Mouse (Mus musculus) liver, embryonic 16.5 days (tissue): Measurements from ENCODE around the gene Hist1h3f. TPM values are rescaled to one million over a fixed set of nuclear protein-coding genes. Genes with fewer than 3 reads are reported as not detected.

Experiments
- ATAC-seq: fragments of 200-750 bp; cut with Nextera tagmentation; 2 replicates; pipeline ENCODE4 v1.8.0; 2017; ENCODE audit warnings: low read depth, mild to moderate bottlenecking, moderate number of reproducible peaks, moderate library complexity
- H3K27ac ChIP-seq: fragments of 300-500 bp; sonication (generic); 2 replicates; pipeline ENCODE4 v1.5.1; 2014; ENCODE audit warnings: mild to moderate bottlenecking, low read length
- H3K27me3 ChIP-seq: fragments of 300-500 bp; sonication (generic); 2 replicates; pipeline ENCODE4 v1.6.1; 2014; ENCODE audit warnings: low read depth, low read length, mixed read lengths; ENCODE audit not compliant: control insufficient read depth, insufficient read depth
- H3K36me3 ChIP-seq: fragments of 300-500 bp; sonication (generic); 2 replicates; pipeline ENCODE4 v1.6.1; 2014; ENCODE audit warnings: mild to moderate bottlenecking; ENCODE audit not compliant: control insufficient read depth, insufficient read depth
- H3K4me1 ChIP-seq: fragments of 300-500 bp; sonication (generic); 2 replicates; pipeline ENCODE4 v1.6.1; 2014; ENCODE audit warnings: low read depth, low read length, mixed read lengths; ENCODE audit not compliant: control insufficient read depth
- H3K4me2 ChIP-seq: fragments of 300-500 bp; sonication (generic); 2 replicates; pipeline ENCODE4 v1.6.1; 2014; ENCODE audit warnings: low read depth, low read length, mixed read lengths
- H3K4me3 ChIP-seq: fragments of 300-500 bp; sonication (generic); 2 replicates; pipeline ENCODE4 v1.5.1; 2014; ENCODE audit warnings: low read depth, mild to moderate bottlenecking, low read length
- H3K9ac ChIP-seq: fragments of 300-500 bp; sonication (generic); 2 replicates; pipeline ENCODE4 v1.6.1; 2014; ENCODE audit warnings: low read depth, low read length
- H3K9me3 ChIP-seq: fragments of 300-500 bp; sonication (generic); replicated peaks from 2 replicates; pipeline ENCODE4 v1.6.1; 2016; ENCODE audit warnings: low read length; ENCODE audit not compliant: control insufficient read depth
- WGBS: fragments of 180-500 bp; shearing (Covaris S2); extraction: QIAGEN DNeasy Blood & Tissue Kit; methylation state at CpG from one replicate; pipeline ENCODE4 v1.1.7; 2014; ENCODE audit not compliant: insufficient replicate concordance; 5-methylcytosine and 5-hydroxymethylcytosine counted together
- polyA plus RNA-seq: library from polyadenylated mRNA; unstranded; fragments of >200 nt; fragmentation: Nextera tagmentation; extraction: Ambion mirVana; gene quantifications from 2 replicates; pipeline ENCODE4 v1.2.1, GENCODE M21; 2015

The Hist1h3f gene
- polyA plus RNA-seq, 1 experiment from 2014 or later = 1.2 TPM

- Histone ChIP-seq H3K9ac (no peak overlapping the region), H3K4me3 (peak overlapping the region; percentile 61), H3K4me2 (peak overlapping the region; percentile 94), H3K27ac (no peak overlapping the region), H3K36me3 (no peaks in the 10 kb centered on the region), H3K4me1 (peaks cover 17% of the 10 kb centered on the region), H3K27me3 (no peaks in the 10 kb centered on the region), H3K9me3 (no peaks in the 10 kb centered on the region)
- ATAC-seq = no peak
- WGBS = 54% methylated on average over 15 of the region's 15 CpGs
Observed at GRCm38 (mm10) chr13:23515826-23516620, 27.8 kb upstream of the Hist1h3f start.

- WGBS = under 1% methylated on average over 19 of the region's 19 CpGs
Observed at GRCm38 (mm10) chr13:23516822-23517602, 26.8 kb upstream of the Hist1h3f start.

GRCm38 (mm10) chr13:23517603-23518294 is 26.1 kb upstream of the Hist1h3f start:
- H3K4me3 ChIP-seq = peak overlapping the region; percentile 65
- ATAC-seq = peak; percentile 80
- no peaks in the 10 kb centered on the region for H3K36me3 ChIP-seq
- H3K4me1 ChIP-seq = peaks cover 17% of the 10 kb centered on the region
- peak overlapping the region; percentile 94 for H3K4me2 ChIP-seq
- peak overlapping the region; percentile 56 for H3K9ac ChIP-seq
- H3K27ac ChIP-seq = peak overlapping the region; percentile 81
- no peaks in the 10 kb centered on the region for H3K9me3 ChIP-seq
- H3K27me3 ChIP-seq = no peaks in the 10 kb centered on the region
- WGBS = under 1% methylated on average over 27 of the region's 27 CpGs

More at GRCm38 (mm10) chr13:23516822-23517602, 26.8 kb upstream of the Hist1h3f start:
- Histone ChIP-seq H3K9me3 (no peaks in the 10 kb centered on the region), H3K4me1 (peaks cover 17% of the 10 kb centered on the region), H3K9ac (peak overlapping the region; percentile 56), H3K4me2 (peak overlapping the region; percentile 94), H3K4me3 (peak overlapping the region; percentile 65), H3K36me3 (no peaks in the 10 kb centered on the region), H3K27me3 (no peaks in the 10 kb centered on the region), H3K27ac (peak overlapping the region; percentile 79)
- peak; percentile 51 for ATAC-seq

GRCm38 (mm10) chr13:23518295-23518603 is 25.6 kb upstream of the Hist1h3f start:
- Histone ChIP-seq H3K36me3 (no peaks in the 10 kb centered on the region), H3K27me3 (no peaks in the 10 kb centered on the region), H3K27ac (peak overlapping the region; percentile 67), H3K4me3 (peak overlapping the region; percentile 65), H3K4me2 (peak overlapping the region; percentile 94), H3K9me3 (no peaks in the 10 kb centered on the region), H3K9ac (peak overlapping the region; percentile 51), H3K4me1 (peaks cover 17% of the 10 kb centered on the region)
- no peak for ATAC-seq
- under 1% methylated on average over 6 of the region's 6 CpGs for WGBS

GRCm38 (mm10) chr13:23518885-23519284 is 25.0 kb upstream of the Hist1h3f start:
- peak; percentile 60 for ATAC-seq
- Histone ChIP-seq H3K4me2 (peak overlapping the region; percentile 71), H3K9ac (peak overlapping the region; percentile 6; the same call in 1 of the 2 replicates), H3K36me3 (no peaks in the 10 kb centered on the region), H3K27ac (peak overlapping the region; percentile 77), H3K27me3 (no peaks in the 10 kb centered on the region), H3K4me1 (peaks cover 17% of the 10 kb centered on the region), H3K9me3 (no peaks in the 10 kb centered on the region), H3K4me3 (peak overlapping the region; percentile 50)
- WGBS = 0% methylated on average over 6 of the region's 6 CpGs

GRCm38 (mm10) chr13:23519416-23519815 is 24.4 kb upstream of the Hist1h3f start:
- H3K27ac ChIP-seq = peak overlapping the region; percentile 77
- peak overlapping the region; percentile 50 for H3K4me3 ChIP-seq
- WGBS = under 1% methylated on average over 10 of the region's 10 CpGs
- no peaks in the 10 kb centered on the region for H3K27me3 ChIP-seq
- H3K9me3 ChIP-seq = no peaks in the 10 kb centered on the region
- ATAC-seq = peak; percentile 45
- H3K36me3 ChIP-seq = no peaks in the 10 kb centered on the region
- peak overlapping the region; percentile 6; the same call in 1 of the 2 replicates for H3K9ac ChIP-seq
- H3K4me2 ChIP-seq = peak overlapping the region; percentile 71
- peaks cover 17% of the 10 kb centered on the region for H3K4me1 ChIP-seq

GRCm38 (mm10) chr13:23521703-23522102 is 22.1 kb upstream of the Hist1h3f start:
- no peak overlapping the region for H3K27ac ChIP-seq
- ATAC-seq = peak; percentile 44
- no peaks in the 10 kb centered on the region for H3K36me3 ChIP-seq
- H3K9me3 ChIP-seq = no peaks in the 10 kb centered on the region
- H3K4me3 ChIP-seq = peak overlapping the region; percentile 22; the same call in 1 of the 2 replicates
- H3K27me3 ChIP-seq = no peaks in the 10 kb centered on the region
- H3K4me2 ChIP-seq = peak overlapping the region; percentile 53
- H3K4me1 ChIP-seq = peaks cover 25% of the 10 kb centered on the region
- H3K9ac ChIP-seq = no peak overlapping the region; the same call in 1 of the 2 replicates
- under 1% methylated on average over 14 of the region's 14 CpGs for WGBS

- ATAC-seq = no peak
- no peaks in the 10 kb centered on the region for H3K27me3 ChIP-seq
Observed at GRCm38 (mm10) chr13:23523976-23524375, 19.9 kb upstream of the Hist1h3f start.

More at GRCm38 (mm10) chr13:23523976-23524375, 19.9 kb upstream of the Hist1h3f start:
- Histone ChIP-seq H3K9me3 (no peaks in the 10 kb centered on the region), H3K4me3 (no peak overlapping the region), H3K9ac (no peak overlapping the region), H3K4me1 (peaks cover 23% of the 10 kb centered on the region), H3K4me2 (no peak overlapping the region), H3K27ac (no peak overlapping the region), H3K36me3 (no peaks in the 10 kb centered on the region)
- 37% methylated on average over 5 of the region's 5 CpGs for WGBS
